Mouse (Mus musculus) limb, embryonic 12.5 days (tissue): ENCODE results near the gene Atad1. TPM values are rescaled to one million over a fixed set of nuclear protein-coding genes. Genes with fewer than 3 reads are reported as not detected.
"Not testable (repeated sequence)": the region's sequence is repeated elsewhere in the genome, so short reads cannot be mapped to it uniquely, and the experiment has no call there.

Experiments used
- ATAC-seq: fragments of 200-750 bp; cut with Nextera tagmentation; 2 replicates; pipeline ENCODE4 v1.8.0; 2017; ENCODE audit warnings: low read depth, moderate TSS enrichment; ENCODE audit not compliant: insufficient number of reproducible peaks, insufficient read depth, low FRiP score, low TSS enrichment
- H3K27ac ChIP-seq: fragments of 300-500 bp; sonication (generic); 2 replicates; pipeline ENCODE4 v1.5.1; 2016; ENCODE audit warnings: mild to moderate bottlenecking, moderate library complexity
- H3K27me3 ChIP-seq: fragments of 300-500 bp; sonication (generic); 2 replicates; pipeline ENCODE4 v1.6.1; 2016; ENCODE audit warnings: mild to moderate bottlenecking, moderate library complexity
- H3K36me3 ChIP-seq: fragments of 300-500 bp; sonication (generic); 2 replicates; pipeline ENCODE4 v1.6.1; 2016; ENCODE audit warnings: mild to moderate bottlenecking, moderate library complexity
- H3K4me1 ChIP-seq: fragments of 300-500 bp; sonication (generic); replicated peaks from 2 replicates; pipeline ENCODE4 v1.6.1; 2016
- H3K4me2 ChIP-seq: fragments of 300-500 bp; sonication (generic); 2 replicates; pipeline ENCODE4 v1.6.1; 2016; ENCODE audit warnings: mild to moderate bottlenecking, moderate library complexity
- H3K4me3 ChIP-seq: fragments of 300-500 bp; sonication (generic); replicated peaks from 2 replicates; pipeline ENCODE4 v1.5.1; 2016; ENCODE audit warnings: mild to moderate bottlenecking
- H3K9ac ChIP-seq: fragments of 300-500 bp; sonication (generic); replicated peaks from 2 replicates; pipeline ENCODE4 v1.6.1; 2016; ENCODE audit warnings: mild to moderate bottlenecking, moderate library complexity
- H3K9me3 ChIP-seq: fragments of 300-500 bp; sonication (generic); 2 replicates; pipeline ENCODE4 v1.6.1; 2016; ENCODE audit warnings: mild to moderate bottlenecking, moderate library complexity
- WGBS: fragments of 180-500 bp; shearing (Covaris S2); methylation state at CpG from one replicate; pipeline ENCODE4 v1.1.7; 2016; 5-methylcytosine and 5-hydroxymethylcytosine counted together
- polyA plus RNA-seq: library from polyadenylated mRNA; unstranded; fragments of >200 nt; fragmentation: Nextera tagmentation; extraction: Ambion mirVana; gene quantifications from 2 replicates; pipeline ENCODE4 v1.2.1, GENCODE M21; 2016

Gene Atad1
- 62.8 and 65.8 TPM in 2 replicates for polyA plus RNA-seq

DNA sequence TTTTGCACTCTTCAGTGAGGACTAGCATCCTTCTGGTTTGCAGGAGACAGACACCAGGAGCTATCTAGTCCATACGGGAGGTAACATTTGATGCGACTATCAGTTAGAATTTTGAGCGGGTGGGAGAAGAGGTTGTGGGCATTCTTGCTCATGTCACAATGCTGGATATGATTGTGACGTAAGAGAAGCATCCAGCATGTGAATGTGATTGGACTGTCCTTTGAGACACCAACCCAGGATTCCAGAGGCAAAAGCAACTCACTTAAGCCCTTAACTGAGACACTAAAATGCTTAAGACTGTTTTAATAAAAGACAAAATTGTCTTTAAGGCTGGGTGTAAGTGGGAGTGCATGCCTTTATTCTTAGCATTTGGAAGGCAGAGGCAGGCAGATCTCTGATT is at the start of gene Atad1:
Atad1 (minus strand) TSS at position 101 of the 400 bp plus-strand sequence.
- Histone ChIP-seq H3K9ac (no peak within 1 kb of the TSS), H3K9me3 (no peaks in the 10 kb centered on the region), H3K27me3 (no peaks in the 10 kb centered on the region), H3K4me1 (no peaks in the 10 kb centered on the region), H3K4me3 (no peak within 1 kb of the TSS), H3K36me3 (no peaks in the 10 kb centered on the region), H3K27ac (no peak within 1 kb of the TSS), H3K4me2 (no peak within 1 kb of the TSS)
- WGBS = 93% methylated on average over 4 of the region's 4 CpGs
- no peak for ATAC-seq

DNA sequence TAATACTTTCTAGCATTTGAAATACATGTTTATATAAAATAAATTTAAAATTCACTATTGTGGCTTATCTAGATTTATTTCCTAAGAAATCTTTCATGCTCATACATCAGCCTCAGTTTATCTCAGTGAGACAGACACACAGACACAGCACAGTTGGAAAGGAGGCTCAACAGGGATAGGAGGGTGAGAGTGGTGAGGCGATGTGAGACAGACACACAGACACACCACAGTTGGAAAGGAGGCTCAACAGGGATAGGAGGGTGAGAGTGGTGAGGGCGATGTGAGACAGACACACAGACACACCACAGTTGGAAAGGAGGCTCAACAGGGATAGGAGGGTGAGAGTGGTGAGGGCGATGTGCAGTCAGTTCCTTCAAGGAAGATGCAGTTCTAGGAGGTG is 48.4 kb upstream of the Atad1 start:
- WGBS = 91% methylated on average over 3 of the region's 3 CpGs
- H3K27ac ChIP-seq, H3K4me3 ChIP-seq, H3K4me2 ChIP-seq, H3K9me3 ChIP-seq, H3K9ac ChIP-seq, H3K27me3 ChIP-seq, ATAC-seq: not testable (repeated sequence)
- Histone ChIP-seq H3K36me3 (peaks cover 10% of the 10 kb centered on the region; the same call in 1 of the 2 replicates), H3K4me1 (peaks cover 20% of the 10 kb centered on the region)

DNA sequence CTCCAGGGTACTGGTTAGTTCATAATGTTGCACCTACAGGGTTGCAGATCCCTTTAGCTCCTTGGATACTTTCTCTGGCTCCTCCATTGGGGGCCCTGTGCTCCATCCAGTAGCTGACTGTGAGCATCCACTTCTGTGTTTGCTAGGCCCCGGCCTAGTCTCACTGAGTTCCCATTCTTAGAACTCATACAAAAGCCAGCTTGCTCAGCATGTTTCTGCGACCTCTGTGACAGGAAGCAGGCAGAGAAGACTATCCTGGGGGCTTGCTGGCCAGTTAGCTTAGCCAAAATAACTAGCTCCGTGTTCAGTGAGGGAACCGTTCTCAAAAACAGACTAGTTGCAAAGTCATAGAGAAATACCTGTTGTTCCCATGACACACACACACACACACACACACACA is 47.8 kb upstream of the Atad1 start:
- 73% methylated on average over 4 of the region's 4 CpGs for WGBS
- not testable (repeated sequence) for H3K9me3 ChIP-seq, H3K4me2 ChIP-seq, ATAC-seq, H3K27ac ChIP-seq, H3K27me3 ChIP-seq, H3K4me3 ChIP-seq, H3K9ac ChIP-seq
- Histone ChIP-seq H3K36me3 (peaks cover 10% of the 10 kb centered on the region; the same call in 1 of the 2 replicates), H3K4me1 (peaks cover 16% of the 10 kb centered on the region)

DNA sequence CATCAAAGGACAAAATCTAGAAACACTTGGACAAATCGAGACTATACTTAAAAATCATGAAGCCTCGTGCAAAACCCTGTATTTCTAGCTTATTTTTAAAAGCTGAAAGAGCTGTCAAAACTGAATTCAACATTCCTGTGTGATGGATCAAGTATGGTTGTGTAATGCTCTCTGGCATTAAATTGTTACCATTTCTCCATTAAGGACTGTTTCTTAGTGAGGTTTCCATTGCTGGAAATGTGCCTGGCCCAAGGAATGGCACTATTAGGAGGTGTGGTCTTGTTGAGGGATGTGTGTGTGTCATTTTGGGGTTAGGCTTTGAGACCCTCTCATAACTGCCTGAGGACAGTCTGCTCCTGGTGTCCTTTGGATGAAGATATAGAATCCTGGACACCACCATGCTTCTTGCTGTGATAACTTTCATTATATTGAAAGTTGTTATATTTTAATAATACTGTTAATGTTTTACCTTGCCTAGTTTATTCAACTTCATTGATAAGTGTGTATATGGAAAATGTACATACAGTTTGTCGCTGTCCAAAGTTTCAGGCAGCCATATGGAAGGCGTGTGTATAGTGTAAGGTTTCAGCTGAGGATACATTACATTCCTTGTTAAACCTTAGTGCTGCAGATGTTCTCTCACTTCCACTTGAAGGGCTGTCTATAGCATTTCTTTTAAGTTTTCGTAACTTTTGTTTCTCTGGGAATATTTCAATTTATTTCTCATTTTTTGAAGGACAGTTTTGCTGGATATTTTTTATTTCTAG is 41.9 kb upstream of the Atad1 start:
- no peaks in the 10 kb centered on the region for H3K9me3 ChIP-seq
- no peak overlapping the region for H3K4me2 ChIP-seq
- H3K4me3 ChIP-seq = no peak overlapping the region
- no peak overlapping the region for H3K9ac ChIP-seq
- 82% methylated on average over 5 of the region's 5 CpGs for WGBS
- no peak for ATAC-seq
- H3K4me1 ChIP-seq = 0 out of 2 replicates have a peak, but pooled peaks cover 2% of the 10 kb centered on the region
- H3K27me3 ChIP-seq = no peaks in the 10 kb centered on the region
- no peak overlapping the region for H3K27ac ChIP-seq
- H3K36me3 ChIP-seq = peaks cover 10% of the 10 kb centered on the region; the same call in 1 of the 2 replicates

DNA sequence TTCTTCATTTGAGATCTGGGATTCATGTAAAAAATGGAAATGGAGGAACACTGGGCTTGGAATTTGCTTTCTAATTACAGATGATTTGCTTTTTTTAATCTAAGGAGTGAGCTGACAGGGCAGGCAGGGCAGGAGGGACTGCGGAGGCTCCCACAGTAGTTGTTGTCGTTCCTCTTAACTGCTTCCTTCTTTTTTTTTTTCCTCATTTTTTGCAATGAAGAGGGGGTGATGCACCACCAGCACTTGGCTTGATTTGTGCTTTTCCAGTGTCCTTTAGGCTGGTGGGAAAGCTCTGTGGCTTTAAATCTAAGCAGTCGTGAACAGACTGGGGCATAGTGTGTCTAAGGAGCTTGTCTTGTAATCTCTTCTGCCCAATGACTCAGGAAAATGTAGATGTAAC is 39.5 kb upstream of the Atad1 start:
- H3K4me2 ChIP-seq = no peak overlapping the region
- no peak overlapping the region for H3K9ac ChIP-seq
- WGBS = 82% methylated on average over 3 of the region's 3 CpGs
- H3K4me1 ChIP-seq = 0 out of 2 replicates have a peak, but pooled peaks cover 2% of the 10 kb centered on the region
- H3K27me3 ChIP-seq = no peaks in the 10 kb centered on the region
- no peaks in the 10 kb centered on the region for H3K36me3 ChIP-seq
- H3K4me3 ChIP-seq = no peak overlapping the region
- ATAC-seq = no peak
- no peaks in the 10 kb centered on the region for H3K9me3 ChIP-seq
- H3K27ac ChIP-seq = no peak overlapping the region

DNA sequence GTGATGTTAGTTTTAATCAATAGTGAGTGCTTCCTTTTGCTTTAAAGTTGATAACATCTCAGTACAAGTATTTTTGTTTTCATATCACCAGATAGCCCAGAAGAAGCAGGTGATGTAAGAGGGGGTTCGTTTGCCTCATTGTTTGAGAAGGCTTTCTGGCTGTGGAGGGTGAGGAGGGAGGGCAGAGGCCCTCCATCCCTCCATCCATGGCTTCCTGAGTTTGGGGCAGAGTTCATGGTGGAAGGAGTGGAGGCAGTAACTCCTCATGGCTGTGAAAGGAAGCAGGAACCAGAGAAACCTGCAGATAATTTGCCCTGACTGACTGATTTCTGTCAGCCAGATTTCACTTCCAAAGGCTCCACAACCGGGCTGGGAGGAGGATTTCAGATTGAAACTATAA is 38.8 kb upstream of the Atad1 start:
- peaks cover 3% of the 10 kb centered on the region; the same call in 1 of the 2 replicates for H3K36me3 ChIP-seq
- no peaks in the 10 kb centered on the region for H3K27me3 ChIP-seq
- H3K9me3 ChIP-seq = no peaks in the 10 kb centered on the region
- H3K27ac ChIP-seq = no peak overlapping the region
- 0 out of 2 replicates have a peak, but pooled peaks cover 2% of the 10 kb centered on the region for H3K4me1 ChIP-seq
- H3K9ac ChIP-seq = no peak overlapping the region
- 44% methylated on average over 2 of the region's 2 CpGs for WGBS
- no peak overlapping the region for H3K4me2 ChIP-seq
- ATAC-seq = no peak
- no peak overlapping the region for H3K4me3 ChIP-seq

DNA sequence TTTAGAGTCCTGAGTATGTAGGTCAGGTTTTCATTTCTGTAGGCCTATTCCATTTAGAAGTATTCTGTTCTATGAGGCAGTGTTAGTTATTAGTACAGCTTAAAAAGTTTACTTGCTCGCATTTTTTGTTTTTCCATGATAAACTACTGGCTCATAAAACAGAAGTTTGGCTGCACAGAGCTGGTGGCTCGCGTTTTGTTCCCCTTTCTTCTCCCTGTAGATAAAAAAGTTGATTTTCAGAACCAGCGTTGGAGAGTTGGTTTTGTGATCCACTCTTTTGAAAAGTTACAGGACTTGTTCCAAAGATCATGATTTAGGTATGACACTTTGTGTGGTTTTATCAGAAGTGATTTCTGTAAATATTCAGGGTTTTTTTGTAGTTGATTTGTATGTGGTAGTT is 22.9 kb upstream of the Atad1 start:
- Histone ChIP-seq H3K4me2 (no peak overlapping the region), H3K9me3 (no peaks in the 10 kb centered on the region)
- 80% methylated on average over 4 of the region's 4 CpGs for WGBS

DNA sequence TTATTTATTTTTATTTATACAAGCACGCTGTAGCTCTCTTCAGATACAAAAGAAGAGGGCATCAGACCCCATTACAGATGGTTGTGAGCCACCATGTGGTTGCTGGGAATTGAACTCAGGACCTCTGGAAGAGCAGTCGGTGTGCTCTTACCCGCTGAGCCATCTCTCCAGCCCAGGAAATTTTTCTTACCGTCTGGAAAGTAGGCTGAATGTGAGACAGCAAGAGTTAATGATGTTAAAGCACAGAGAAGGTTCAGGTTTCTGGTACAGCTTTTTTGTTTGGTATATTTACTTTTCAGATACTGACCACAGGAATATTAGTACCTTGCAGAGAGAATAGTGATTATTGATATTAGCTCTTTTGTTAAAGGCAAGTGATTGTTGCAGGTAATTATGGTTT is 21.6 kb upstream of the Atad1 start:
- Histone ChIP-seq H3K4me1 (peaks cover 15% of the 10 kb centered on the region), H3K9me3 (no peaks in the 10 kb centered on the region), H3K27me3 (no peaks in the 10 kb centered on the region), H3K4me3 (no peak overlapping the region), H3K4me2 (peak overlapping the region; percentile 95; the same call in 1 of the 2 replicates), H3K27ac (no peak overlapping the region), H3K9ac (no peak overlapping the region), H3K36me3 (peaks cover 5% of the 10 kb centered on the region)
- no peak for ATAC-seq
- 73% methylated on average over 4 of the region's 4 CpGs for WGBS

More for the DNA sequence above, 22.9 kb upstream of the Atad1 start:
- H3K27ac ChIP-seq = no peak overlapping the region
- H3K36me3 ChIP-seq = peaks cover 6% of the 10 kb centered on the region
- H3K9ac ChIP-seq = no peak overlapping the region
- peaks cover 15% of the 10 kb centered on the region for H3K4me1 ChIP-seq
- ATAC-seq = no peak
- H3K4me3 ChIP-seq = no peak overlapping the region
- H3K27me3 ChIP-seq = no peaks in the 10 kb centered on the region

DNA sequence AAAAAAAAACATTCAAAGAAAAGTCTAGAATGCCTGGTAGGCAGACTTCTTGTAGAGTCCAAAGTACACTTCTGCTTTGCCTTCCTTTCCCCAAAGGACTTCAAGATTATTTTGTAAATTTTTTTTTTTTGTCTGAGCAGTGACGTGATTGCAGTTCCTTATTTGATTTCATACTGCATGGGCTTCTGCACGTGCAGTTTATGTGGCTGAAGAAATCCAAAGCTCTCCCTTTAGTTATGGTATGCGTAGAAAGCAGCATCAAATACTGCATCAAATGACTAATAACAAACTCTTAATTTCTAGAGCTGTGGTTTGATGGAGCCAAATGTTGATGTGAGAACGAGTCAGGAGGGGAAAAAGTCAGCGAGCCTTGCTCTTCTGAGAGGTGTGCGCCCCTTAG is 20.9 kb upstream of the Atad1 start:
- H3K36me3 ChIP-seq = no peaks in the 10 kb centered on the region
- peaks cover 15% of the 10 kb centered on the region for H3K4me1 ChIP-seq
- H3K4me2 ChIP-seq = peak overlapping the region; percentile 95
- peak overlapping the region; percentile 15; the same call in 1 of the 2 replicates for H3K4me3 ChIP-seq
- H3K9ac ChIP-seq = no peak overlapping the region
- no peak overlapping the region for H3K27ac ChIP-seq
- H3K9me3 ChIP-seq = no peaks in the 10 kb centered on the region
- ATAC-seq = no peak
- WGBS = 42% methylated on average over 6 of the region's 6 CpGs
- H3K27me3 ChIP-seq = no peaks in the 10 kb centered on the region

DNA sequence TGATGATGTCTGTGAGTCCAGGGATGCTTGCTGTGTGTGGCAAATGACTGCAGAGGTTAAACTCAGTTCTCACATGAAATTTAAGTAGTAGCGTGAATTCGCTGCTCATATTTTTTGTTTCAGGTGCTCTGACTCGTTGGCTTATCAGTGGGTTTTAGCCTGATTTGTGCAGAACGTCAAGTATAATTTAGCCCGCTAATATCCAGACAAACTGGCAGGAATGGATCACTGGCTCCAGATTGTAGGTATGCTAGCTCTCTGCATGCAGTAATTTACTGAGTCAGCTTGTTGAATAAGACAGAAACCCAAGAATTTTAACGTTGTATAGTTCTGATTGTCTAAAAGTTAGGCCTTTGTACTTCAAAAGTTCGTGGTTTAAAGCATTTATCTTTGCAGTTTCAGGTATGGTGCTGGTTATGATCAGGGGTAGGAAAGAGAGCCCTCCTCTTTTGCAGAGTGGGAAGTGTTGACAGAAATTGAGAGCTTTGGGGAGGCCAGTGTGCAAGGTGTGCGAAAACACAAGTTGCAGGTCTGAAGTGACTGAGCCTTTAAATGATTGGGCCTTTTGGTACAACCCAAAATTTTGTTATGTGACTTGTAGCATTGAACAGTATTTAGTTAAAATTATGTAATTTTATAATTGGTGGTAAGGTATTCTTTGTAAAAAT is 19.9 kb upstream of the Atad1 start:
- H3K4me3 ChIP-seq = peak overlapping the region; percentile 96
- peak overlapping the region; percentile 95 for H3K4me2 ChIP-seq
- 5% methylated on average over 8 of the region's 8 CpGs for WGBS
- H3K9me3 ChIP-seq = no peaks in the 10 kb centered on the region
- H3K9ac ChIP-seq = peak overlapping the region; percentile 97
- no peaks in the 10 kb centered on the region for H3K36me3 ChIP-seq
- H3K27ac ChIP-seq = no peak overlapping the region
- H3K4me1 ChIP-seq = peaks cover 15% of the 10 kb centered on the region
- ATAC-seq = no peak
- peaks cover 8% of the 10 kb centered on the region for H3K27me3 ChIP-seq

DNA sequence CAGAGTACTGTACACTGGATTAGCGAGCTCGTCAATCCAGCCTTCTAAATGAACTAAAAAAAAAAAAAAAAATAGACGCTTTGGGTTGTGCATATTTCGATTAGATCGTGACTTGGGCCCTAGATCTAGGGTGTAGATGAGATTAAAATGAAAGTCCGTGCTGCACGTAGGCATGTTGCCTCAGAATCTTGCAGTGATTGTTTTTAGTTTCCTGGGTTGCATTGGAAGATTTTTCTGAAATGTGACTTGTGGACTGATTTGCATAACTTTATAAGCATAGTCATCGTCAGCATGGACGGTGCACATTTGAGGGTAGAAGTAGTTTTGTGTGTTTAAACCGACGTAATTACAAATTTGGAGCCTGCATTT is 19.2 kb upstream of the Atad1 start:
- H3K27ac ChIP-seq = no peak overlapping the region
- WGBS = under 1% methylated on average over 11 of the region's 11 CpGs
- no peak for ATAC-seq

More for the DNA sequence above, 19.2 kb upstream of the Atad1 start:
- H3K9me3 ChIP-seq = no peaks in the 10 kb centered on the region
- peaks cover 15% of the 10 kb centered on the region for H3K4me1 ChIP-seq
- peak overlapping the region; percentile 96 for H3K4me3 ChIP-seq
- peak overlapping the region; percentile 95 for H3K4me2 ChIP-seq
- peak overlapping the region; percentile 97 for H3K9ac ChIP-seq
- no peaks in the 10 kb centered on the region for H3K36me3 ChIP-seq
- H3K27me3 ChIP-seq = peaks cover 11% of the 10 kb centered on the region
